ENCODE assay signal across 8 mouse cellular contexts in genomic region chr6:106768640-106769289, GRCm38 (mm10). TPM values are rescaled to one million over a fixed set of nuclear protein-coding genes. Genes with fewer than 3 reads are reported as not detected.
DNase-seq lines count a peak whose midpoint lies in the region; ATAC-seq and TF ChIP-seq lines count a peak whose summit lies in the region.

Gene Trnt1 (plus strand): TSS chr6:106769120.

- TF ChIP-seq CTCF in gastrocnemius, adult 2 months (IDR thresholded peaks at IDR 0.05) = no peak
- TF ChIP-seq CTCF in hindbrain, postnatal 0 days (IDR thresholded peaks at IDR 0.05; ENCODE audit: low read depth) = no peak
- no peak for TF ChIP-seq CTCF in left cerebral cortex, adult 2 months (IDR thresholded peaks at IDR 0.05)

- intact Hi-C loops in gastrocnemius, adult 2 months (cut with DNase I) = loop anchor here (5.0 kb wide), 1 partner anchor 34 kb away; the partner anchor contains the start of gene Crbn
- intact Hi-C loops in left cerebral cortex, adult 2 months (cut with DNase I) = loop anchor here (2.0 kb wide), 1 partner anchor 30 kb away; no protein-coding TSS in a partner anchor

- H3K9ac ChIP-seq in hindbrain, postnatal 0 days (replicated peaks; ENCODE audit: low read length) = peak within 1 kb of the TSS; percentile 64

- peak within 1 kb of the TSS; percentile 99 for H3K4me2 ChIP-seq in hindbrain, postnatal 0 days (ENCODE audit: low read depth, low read length)

- H3K4me1 ChIP-seq in hindbrain, postnatal 0 days (ENCODE audit: insufficient read depth, low read length) = peaks cover 6% of the 10 kb centered on the region; the same call in 1 of the 2 replicates

- peak; percentile 98 for DNase-seq in ZHBTc4 (ENCODE audit: low read depth, low spot score)
- DNase-seq in gastrocnemius, adult 2 months = peak; percentile 99
- DNase-seq in hindbrain, postnatal 0 days (ENCODE audit: low spot score) = peak; percentile 99
- DNase-seq in left cerebral cortex, adult 2 months (ENCODE audit: extremely low spot score in 1 of 2, low spot score in 2 of 2) = peak; percentile 96 to 97
- DNase-seq in right cerebral cortex, adult 2 months (ENCODE audit: low spot score in 2 of 2) = peak; percentile 97 to 98
- peak; percentile 99 for DNase-seq in urinary bladder, postnatal 14 days (ENCODE audit: low spot score)

- peak; percentile 99 for ATAC-seq in common myeloid progenitor, adult 5-6 weeks (replicated peaks; ENCODE audit: low read depth, poor library complexity, severe bottlenecking)
- peak; percentile 100 for ATAC-seq in hindbrain, postnatal 0 days
- ATAC-seq in megakaryocyte, adult 5-6 weeks (ENCODE audit: poor library complexity, severe bottlenecking) = peak; percentile 100

- H3K4me3 ChIP-seq in gastrocnemius, adult 2 months = peak within 1 kb of the TSS; percentile 92
- peak within 1 kb of the TSS; percentile 91 for H3K4me3 ChIP-seq in hindbrain, postnatal 0 days (ENCODE audit: low read length)
- peak within 1 kb of the TSS; percentile 97 for H3K4me3 ChIP-seq in left cerebral cortex, adult 2 months

- H3K27me3 ChIP-seq in hindbrain, postnatal 0 days (ENCODE audit: insufficient read depth, low read length) = no peaks in the 10 kb centered on the region

- WGBS in hindbrain, postnatal 0 days = 10% methylated on average over 35 of the region's 35 CpGs

- H3K36me3 ChIP-seq in hindbrain, postnatal 0 days (ENCODE audit: insufficient read depth, low read length) = 0 out of 2 replicates have a peak, but pooled peaks cover 4% of the 10 kb centered on the region

- peak within 1 kb of the TSS; percentile 92 for H3K27ac ChIP-seq in gastrocnemius, adult 2 months
- H3K27ac ChIP-seq in hindbrain, postnatal 0 days = peak within 1 kb of the TSS; percentile 56; the same call in 1 of the 2 replicates
- peak within 1 kb of the TSS; percentile 56 for H3K27ac ChIP-seq in left cerebral cortex, adult 2 months

- no peaks in the 10 kb centered on the region for H3K9me3 ChIP-seq in hindbrain, postnatal 0 days (ENCODE audit: low read length)

RNA-seq across cellular contexts. Expression of gene Trnt1, which starts in this region (rescaled TPM):
- 103 and 106 TPM in 2 replicates for total RNA-seq in common myeloid progenitor, adult 5-6 weeks (2017)
- total RNA-seq in gastrocnemius, adult 2 months (2021) = 10 to 100 TPM; 20.2 to 22.2 TPM
- 27.8 and 33.9 TPM in 2 replicates for total RNA-seq in hindbrain, postnatal 0 days (2014; rRNA removed)
- 56.6 and 56.7 TPM in 2 replicates for polyA plus RNA-seq in hindbrain, postnatal 0 days (2015; fragmentation: Nextera tagmentation; extraction: Ambion mirVana)
- total RNA-seq in left cerebral cortex, adult 2 months (2021) = 10 to 100 TPM; 45.6 to 58.3 TPM
- 27.9 and 35.9 TPM in 2 replicates for total RNA-seq in megakaryocyte, adult 5-6 weeks (2015)
- 50.4 and 52.2 TPM in 2 replicates for total RNA-seq in megakaryocyte, adult 5-6 weeks (2017)

Comparison
In these comparisons a context has a peak if more than half of its experiments do, and no peak if none do; other contexts are left out.
1. Peak in every context shown above with its lines: DNase-seq, ATAC-seq, H3K4me3 ChIP-seq and H3K27ac ChIP-seq.